Mouse (Mus musculus): ENCODE measurements around the gene Hoxb7. TPM values are rescaled to one million over a fixed set of nuclear protein-coding genes. Genes with fewer than 3 reads are reported as not detected.

Gene Hoxb7
- polyA plus RNA-seq, 1 experiment from 2014 or later, result 3.7 TPM

DNA sequence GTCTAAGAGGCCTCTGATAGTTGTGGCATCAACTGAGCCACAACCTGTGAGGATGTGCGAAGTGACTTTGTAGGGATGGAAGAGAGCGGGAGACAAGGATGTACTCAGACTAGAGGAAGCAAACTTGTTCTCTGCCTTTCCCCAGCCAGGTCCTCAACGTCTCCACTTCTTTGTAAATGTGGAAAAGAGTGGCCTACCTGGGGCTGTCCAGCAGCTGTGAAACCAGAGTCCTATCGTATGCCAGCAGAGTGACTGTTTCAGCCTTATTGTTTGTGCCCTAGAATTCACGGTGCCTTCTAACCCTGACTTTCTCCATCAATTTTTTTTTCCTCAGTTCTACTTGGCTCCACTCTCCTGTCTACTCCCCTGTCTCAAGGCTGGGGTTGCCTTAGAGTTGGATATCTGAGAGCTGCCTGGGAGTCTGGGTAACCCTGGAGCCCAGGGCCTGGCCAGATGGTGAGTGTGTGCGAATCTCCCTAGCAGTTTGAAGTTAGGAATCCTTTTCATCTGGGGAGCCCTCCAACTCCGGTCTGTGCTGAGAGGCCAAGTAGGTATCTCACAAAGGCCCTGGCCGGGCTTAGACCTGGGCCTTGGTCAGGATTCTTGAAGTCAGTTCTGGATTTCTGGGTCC is 21.9 kb upstream of the Hoxb7 start:
- ATAC-seq (ENCODE audit: insufficient number of reproducible peaks, low FRiP score, low TSS enrichment, low read depth), result no peak
- peak; percentile 53 for DNase-seq (ENCODE audit: low spot score)
- Histone ChIP-seq H3K9ac (ENCODE audit: low read length) (no peak overlapping the region), H3K4me1 (ENCODE audit: control insufficient read depth, insufficient read depth, low read length) (peaks cover 10% of the 10 kb centered on the region), H3K4me3 (ENCODE audit: low read depth, low read length) (no peak overlapping the region), H3K27me3 (ENCODE audit: control insufficient read depth, insufficient read depth, low read length) (peaks cover 73% of the 10 kb centered on the region), H3K27ac (replicated peaks; ENCODE audit: low read depth, low read length) (no peak overlapping the region), H3K4me2 (ENCODE audit: low read depth, severe bottlenecking) (no peak overlapping the region), H3K9me3 (ENCODE audit: control insufficient read depth, low read length) (no peaks in the 10 kb centered on the region), H3K36me3 (ENCODE audit: control insufficient read depth, insufficient read depth, low read length) (no peaks in the 10 kb centered on the region)
- WGBS, result 15% methylated on average over 8 of the region's 8 CpGs

DNA sequence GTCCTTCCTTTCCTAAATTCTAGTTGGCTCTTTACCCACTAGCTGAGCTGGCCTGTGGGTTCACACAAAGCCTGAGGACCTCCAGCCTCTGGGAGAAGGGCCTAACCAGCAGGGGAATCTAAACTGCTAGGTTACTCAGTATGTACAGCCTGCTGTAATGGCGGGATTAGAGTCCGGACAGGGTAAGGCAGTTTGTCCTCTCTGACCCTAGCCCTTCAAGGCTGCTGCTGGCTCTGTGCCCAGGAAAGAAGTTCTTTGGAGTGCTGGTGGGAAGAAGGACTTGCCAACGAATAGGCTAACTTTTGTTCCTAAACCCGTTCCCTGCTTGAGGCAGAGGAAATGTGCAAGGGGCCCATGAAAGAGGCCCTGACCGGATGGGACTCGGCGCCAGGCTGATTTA is 20.5 kb upstream of the Hoxb7 start:
- peaks cover 75% of the 10 kb centered on the region for H3K27me3 ChIP-seq (ENCODE audit: control insufficient read depth, insufficient read depth, low read length)
- DNase-seq (ENCODE audit: low spot score), result peak; percentile 32
- no peak overlapping the region for H3K4me3 ChIP-seq (ENCODE audit: low read depth, low read length)
- H3K4me1 ChIP-seq (ENCODE audit: control insufficient read depth, insufficient read depth, low read length), result peaks cover 12% of the 10 kb centered on the region; the same call in 1 of the 2 replicates
- H3K4me2 ChIP-seq (ENCODE audit: low read depth, severe bottlenecking), result no peak overlapping the region
- no peak for ATAC-seq (ENCODE audit: insufficient number of reproducible peaks, low FRiP score, low TSS enrichment, low read depth)
- no peak overlapping the region for H3K9ac ChIP-seq (ENCODE audit: low read length)
- no peaks in the 10 kb centered on the region for H3K36me3 ChIP-seq (ENCODE audit: control insufficient read depth, insufficient read depth, low read length)
- H3K9me3 ChIP-seq (ENCODE audit: control insufficient read depth, low read length), result no peaks in the 10 kb centered on the region
- 8% methylated on average over 7 of the region's 7 CpGs for WGBS
- H3K27ac ChIP-seq (replicated peaks; ENCODE audit: low read depth, low read length), result no peak overlapping the region

DNA sequence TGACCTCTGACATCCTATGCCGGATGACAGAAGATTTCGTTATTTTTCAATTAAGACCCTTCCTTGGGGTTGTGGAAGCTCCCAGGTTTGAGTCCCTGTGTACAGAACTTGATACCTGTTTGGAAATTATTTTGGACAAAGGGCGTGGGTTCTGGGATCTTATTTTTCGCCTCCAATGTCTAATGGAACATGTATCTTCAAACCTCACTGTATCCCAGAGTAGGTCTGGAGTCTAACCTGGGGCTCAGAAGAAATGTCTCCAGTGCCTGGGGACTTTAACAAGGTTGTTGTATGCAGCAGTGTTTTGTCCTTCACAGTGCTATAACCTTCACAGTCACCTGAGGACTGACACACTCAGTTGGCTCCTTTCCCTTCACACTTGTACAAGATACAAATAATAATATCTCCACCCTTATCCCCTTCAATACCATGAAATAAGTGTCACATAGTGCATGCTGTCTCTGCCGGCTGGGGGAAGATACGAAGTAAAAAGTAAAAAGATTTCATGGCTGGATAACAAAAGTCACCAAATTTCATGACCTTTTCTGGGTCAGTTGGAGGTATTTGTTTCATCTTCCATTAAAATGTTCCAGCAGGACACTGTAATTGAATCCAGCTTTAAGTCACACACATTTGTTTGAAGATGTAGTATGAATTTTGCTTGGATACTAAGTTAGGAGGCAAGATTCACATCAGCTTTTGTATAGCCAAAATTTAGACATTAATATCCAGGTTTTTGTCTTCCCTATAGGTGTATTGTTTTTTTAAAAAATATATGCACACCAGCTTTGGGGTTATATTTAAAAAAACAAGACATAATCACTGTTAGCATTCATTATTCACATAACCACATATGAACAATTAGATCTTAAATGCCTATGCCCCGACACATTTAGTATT is 19.2 kb upstream of the Hoxb7 start:
- Histone ChIP-seq H3K9ac (ENCODE audit: low read length) (no peak overlapping the region), H3K4me3 (ENCODE audit: low read depth, low read length) (no peak overlapping the region), H3K9me3 (ENCODE audit: control insufficient read depth, low read length) (no peaks in the 10 kb centered on the region), H3K36me3 (ENCODE audit: control insufficient read depth, insufficient read depth, low read length) (no peaks in the 10 kb centered on the region), H3K4me2 (ENCODE audit: low read depth, severe bottlenecking) (no peak overlapping the region), H3K27ac (replicated peaks; ENCODE audit: low read depth, low read length) (no peak overlapping the region), H3K4me1 (ENCODE audit: control insufficient read depth, insufficient read depth, low read length) (peaks cover 18% of the 10 kb centered on the region), H3K27me3 (ENCODE audit: control insufficient read depth, insufficient read depth, low read length) (peaks cover 80% of the 10 kb centered on the region)
- no peak for ATAC-seq (ENCODE audit: insufficient number of reproducible peaks, low FRiP score, low TSS enrichment, low read depth)
- DNase-seq (ENCODE audit: low spot score), result peak; percentile 40
- WGBS, result 22% methylated on average over 7 of the region's 7 CpGs

DNA sequence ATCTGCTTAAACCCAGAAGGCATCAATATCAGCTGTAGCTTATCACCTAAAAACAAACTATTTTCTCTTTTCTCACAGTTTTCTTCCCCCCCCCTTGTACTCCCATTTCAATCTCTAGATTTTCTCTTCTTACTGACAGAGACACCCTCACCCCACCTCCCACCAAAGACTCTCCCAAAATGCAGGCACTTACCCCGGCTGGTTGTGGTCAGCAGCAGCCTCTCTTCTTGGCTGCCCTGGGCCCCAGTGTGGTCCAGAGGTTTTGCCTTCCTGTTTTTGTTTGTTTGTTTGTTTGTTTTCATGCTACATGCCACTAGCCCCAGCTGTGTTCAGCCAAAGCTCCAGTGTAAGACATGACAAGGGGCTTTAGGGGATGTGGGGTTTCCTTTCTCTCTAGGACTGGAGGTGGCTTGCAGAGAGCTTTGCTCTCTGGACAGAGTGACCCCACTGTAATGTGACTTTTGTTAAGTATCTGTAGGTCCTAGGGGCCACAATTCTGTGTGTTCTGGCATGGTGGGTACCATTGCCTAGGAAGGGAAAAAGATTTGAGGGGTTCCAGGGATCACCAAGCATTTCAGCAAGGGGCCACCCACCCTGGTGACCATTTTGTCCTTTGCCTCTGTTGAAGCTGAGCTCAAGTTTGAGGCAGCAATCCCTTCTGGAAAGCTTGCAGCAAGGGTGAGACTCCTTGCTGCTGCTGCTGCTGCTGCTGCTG is 18.2 kb upstream of the Hoxb7 start:
- WGBS, result 16% methylated on average over 1 of the region's 1 CpGs

GRCm38 (mm10) chr11:96269869-96270268 is 16.6 kb upstream of the Hoxb7 start:
- Histone ChIP-seq H3K9me3 (ENCODE audit: control insufficient read depth, low read length) (no peaks in the 10 kb centered on the region), H3K4me2 (ENCODE audit: low read depth, severe bottlenecking) (no peak overlapping the region), H3K4me1 (ENCODE audit: control insufficient read depth, insufficient read depth, low read length) (peaks cover 21% of the 10 kb centered on the region), H3K27ac (replicated peaks; ENCODE audit: low read depth, low read length) (no peak overlapping the region), H3K36me3 (ENCODE audit: control insufficient read depth, insufficient read depth, low read length) (no peaks in the 10 kb centered on the region), H3K9ac (ENCODE audit: low read length) (no peak overlapping the region), H3K27me3 (ENCODE audit: control insufficient read depth, insufficient read depth, low read length) (peaks cover 83% of the 10 kb centered on the region), H3K4me3 (ENCODE audit: low read depth, low read length) (no peak overlapping the region)
- DNase-seq (ENCODE audit: low spot score), result peak; percentile 69
- no peak for ATAC-seq (ENCODE audit: insufficient number of reproducible peaks, low FRiP score, low TSS enrichment, low read depth)
- under 1% methylated on average over 19 of the region's 19 CpGs for WGBS

More for the DNA sequence above, 18.2 kb upstream of the Hoxb7 start:
- Histone ChIP-seq H3K4me1 (ENCODE audit: control insufficient read depth, insufficient read depth, low read length) (peaks cover 21% of the 10 kb centered on the region), H3K4me3 (ENCODE audit: low read depth, low read length) (no peak overlapping the region), H3K27ac (replicated peaks; ENCODE audit: low read depth, low read length) (no peak overlapping the region), H3K9ac (ENCODE audit: low read length) (no peak overlapping the region), H3K9me3 (ENCODE audit: control insufficient read depth, low read length) (no peaks in the 10 kb centered on the region), H3K27me3 (ENCODE audit: control insufficient read depth, insufficient read depth, low read length) (peaks cover 81% of the 10 kb centered on the region), H3K36me3 (ENCODE audit: control insufficient read depth, insufficient read depth, low read length) (no peaks in the 10 kb centered on the region), H3K4me2 (ENCODE audit: low read depth, severe bottlenecking) (no peak overlapping the region)
- DNase-seq (ENCODE audit: low spot score), result peak; percentile 25
- no peak for ATAC-seq (ENCODE audit: insufficient number of reproducible peaks, low FRiP score, low TSS enrichment, low read depth)

DNA sequence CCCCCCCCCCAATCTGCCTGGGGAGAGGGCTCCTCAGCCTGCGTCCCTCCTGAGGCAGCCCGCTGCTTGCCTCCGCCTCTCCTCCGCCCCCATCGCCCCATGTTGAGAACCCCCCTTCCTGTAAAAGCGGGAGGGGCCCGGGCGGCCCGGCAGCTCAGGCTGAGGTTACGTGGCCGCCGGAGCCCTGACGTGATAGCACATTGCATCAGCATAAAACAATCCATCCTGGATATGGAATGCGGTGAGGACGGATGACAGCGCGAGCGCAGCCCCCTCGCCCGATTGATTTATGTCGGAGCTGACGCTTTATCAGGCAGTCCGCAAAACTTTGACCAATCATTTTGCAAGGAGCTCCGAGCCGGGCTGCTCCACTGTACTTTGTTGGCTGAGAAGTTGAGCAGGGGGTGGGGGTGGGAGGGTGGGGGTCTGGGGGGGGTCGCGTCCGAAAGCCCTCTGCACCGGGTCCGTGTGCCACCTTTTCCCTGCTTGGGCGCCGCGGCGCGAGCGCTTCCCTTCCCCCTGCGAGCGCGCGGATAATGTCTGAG is 15.4 kb upstream of the Hoxb7 start, which contains the start of gene Hoxb9:
Gene Hoxb9 (plus strand): TSS at position 462 of the 545 bp plus-strand sequence.
- WGBS, result under 1% methylated on average over 39 of the region's 40 CpGs
- Histone ChIP-seq H3K4me3 (ENCODE audit: low read depth, low read length) (peak within 1 kb of the TSS; percentile 22), H3K27me3 (ENCODE audit: control insufficient read depth, insufficient read depth, low read length) (peaks cover 89% of the 10 kb centered on the region), H3K9me3 (ENCODE audit: control insufficient read depth, low read length) (no peaks in the 10 kb centered on the region), H3K27ac (replicated peaks; ENCODE audit: low read depth, low read length) (no peak within 1 kb of the TSS; the same call in 1 of the 2 replicates), H3K4me2 (ENCODE audit: low read depth, severe bottlenecking) (peak within 1 kb of the TSS; percentile 41), H3K36me3 (ENCODE audit: control insufficient read depth, insufficient read depth, low read length) (no peaks in the 10 kb centered on the region), H3K9ac (ENCODE audit: low read length) (0 out of 2 replicates have a peak within 1 kb of the TSS, but pooled peaks have one; percentile 22), H3K4me1 (ENCODE audit: control insufficient read depth, insufficient read depth, low read length) (peaks cover 21% of the 10 kb centered on the region)
- ATAC-seq (ENCODE audit: insufficient number of reproducible peaks, low FRiP score, low TSS enrichment, low read depth) (no peak), DNase-seq (ENCODE audit: low spot score) (peak; percentile 74)

GRCm38 (mm10) chr11:96271541-96272011 is 14.8 kb upstream of the Hoxb7 start:
- H3K4me1 ChIP-seq (ENCODE audit: control insufficient read depth, insufficient read depth, low read length), result peaks cover 21% of the 10 kb centered on the region
- H3K9me3 ChIP-seq (ENCODE audit: control insufficient read depth, low read length), result no peaks in the 10 kb centered on the region
- H3K27ac ChIP-seq (replicated peaks; ENCODE audit: low read depth, low read length), result no peak overlapping the region
- no peaks in the 10 kb centered on the region for H3K36me3 ChIP-seq (ENCODE audit: control insufficient read depth, insufficient read depth, low read length)
- ATAC-seq (ENCODE audit: insufficient number of reproducible peaks, low FRiP score, low TSS enrichment, low read depth) (no peak), DNase-seq (ENCODE audit: low spot score) (no peak)
- H3K4me2 ChIP-seq (ENCODE audit: low read depth, severe bottlenecking), result peak overlapping the region; percentile 41
- H3K9ac ChIP-seq (ENCODE audit: low read length), result 0 out of 2 replicates have a peak overlapping the region, but pooled peaks have one; percentile 22
- 0% methylated on average over 52 of the region's 52 CpGs for WGBS
- peaks cover 95% of the 10 kb centered on the region for H3K27me3 ChIP-seq (ENCODE audit: control insufficient read depth, insufficient read depth, low read length)
- H3K4me3 ChIP-seq (ENCODE audit: low read depth, low read length), result peak overlapping the region; percentile 22
